Mouse (Mus musculus) cerebellum, adult 2 months (tissue): ENCODE data around the gene Gm1043.

Source experiments
- CTCF ChIP-seq: fragments of 200-500 bp; IDR thresholded peaks from 2 replicates; pipeline ENCODE4 v1.5.1; 2011; ENCODE audit warnings: low read depth, mild to moderate bottlenecking, control low read depth, low read length, moderate library complexity, borderline replicate concordance; ENCODE audit not compliant: insufficient read depth
- POLR2A ChIP-seq: fragments of 200-500 bp; IDR thresholded peaks from 2 replicates; pipeline ENCODE4 v1.6.1; 2011; ENCODE audit warnings: low read length, control low read depth, borderline replicate concordance; ENCODE audit not compliant: insufficient read depth

DNA sequence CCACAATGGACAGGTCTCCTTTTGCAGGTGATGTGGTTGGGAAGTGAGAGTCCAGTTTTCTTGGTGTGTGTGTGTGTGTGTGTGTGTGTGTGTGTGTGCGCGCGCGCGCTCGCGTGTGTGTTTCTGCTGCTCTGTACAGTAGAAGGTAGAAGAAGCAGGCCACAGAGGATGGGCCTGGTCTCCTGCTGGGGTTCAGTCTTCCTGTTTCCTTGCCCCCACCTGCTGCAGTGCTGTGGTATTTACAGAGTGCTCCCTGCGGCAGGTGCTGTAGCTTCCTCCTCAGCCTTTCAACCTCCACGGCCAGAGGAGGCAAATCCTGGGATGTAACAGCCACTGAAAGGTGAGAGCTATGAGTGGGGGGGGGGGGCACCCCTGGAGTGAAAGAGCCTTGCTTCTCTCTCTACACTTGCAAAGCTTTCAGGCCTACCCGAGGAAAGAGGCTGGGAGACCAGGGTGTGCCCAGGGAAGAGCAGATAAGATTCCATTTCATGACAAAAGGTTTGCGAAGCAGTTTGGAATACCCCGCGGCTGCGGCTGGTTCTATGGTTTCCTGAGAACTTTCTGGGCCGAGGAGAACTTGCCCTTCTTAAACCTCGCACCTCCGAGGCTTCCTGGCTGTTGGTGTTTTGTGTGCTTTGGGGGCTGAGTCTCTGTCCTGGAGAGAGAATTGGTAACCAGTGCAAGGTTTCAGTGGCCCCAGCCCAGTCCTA is 37.8 kb upstream of the Gm1043 start:
- TF ChIP-seq POLR2A (no peak), CTCF (no peak)
